Mouse (Mus musculus) liver, embryonic 14.5 days (tissue): ENCODE data around the gene Hist2h3b. TPM values are rescaled to one million over a fixed set of nuclear protein-coding genes. Genes with fewer than 3 reads are reported as not detected.
"Not testable (repeated sequence)": the region's sequence is repeated elsewhere in the genome, so short reads cannot be mapped to it uniquely, and the experiment has no call there.

Experiments used
- ATAC-seq: fragments of 200-750 bp; cut with Nextera tagmentation; 2 replicates; pipeline ENCODE4 v1.8.0; 2017; ENCODE audit warnings: moderate number of reproducible peaks, mild to moderate bottlenecking, moderate library complexity; ENCODE audit not compliant: insufficient read depth
- DNase-seq, 3 experiments: peaks; one replicate each; pipeline ENCODE4 v3.0.0-alpha.2; 2012 to 2013; ENCODE audit warnings: low read depth in 3 of 3, low spot score in 3 of 3
- H3K27ac ChIP-seq: fragments of 300-500 bp; sonication (generic); 2 replicates; pipeline ENCODE4 v1.5.1; 2014; ENCODE audit warnings: moderate library complexity, mild to moderate bottlenecking, control low read depth, inconsistent platforms
- H3K27me3 ChIP-seq: fragments of 300-500 bp; sonication (generic); 2 replicates; pipeline ENCODE4 v1.6.1; 2014; ENCODE audit warnings: mild to moderate bottlenecking, low read length, moderate library complexity; ENCODE audit not compliant: control insufficient read depth, insufficient read depth
- H3K36me3 ChIP-seq: fragments of 300-500 bp; sonication (generic); replicated peaks from 2 replicates; pipeline ENCODE4 v1.6.1; 2014; ENCODE audit warnings: low read depth; ENCODE audit not compliant: control insufficient read depth, insufficient read depth
- H3K4me1 ChIP-seq, 2 experiments: fragments of 200-500 bp in 1 of 2; fragments of 300-500 bp in 1 of 2; sonication (generic) in 1 of 2; replicated peaks; 2 replicates each; pipeline ENCODE4 v1.6.1; 2012 to 2014; ENCODE audit warnings: antibody characterized with exemption in 1 of 2, inconsistent platforms in 1 of 2, low read length in 1 of 2; ENCODE audit not compliant: control insufficient read depth in 2 of 2, insufficient read depth in 2 of 2
- H3K4me2 ChIP-seq: fragments of 300-500 bp; sonication (generic); 2 replicates; pipeline ENCODE4 v1.6.1; 2014; ENCODE audit warnings: low read depth, mild to moderate bottlenecking, control low read depth, moderate library complexity
- H3K4me3 ChIP-seq, 2 experiments: fragments of 200-500 bp in 1 of 2; fragments of 300-500 bp in 1 of 2; sonication (generic) in 1 of 2; 2 replicates each; pipeline ENCODE4 v1.5.1; 2012 to 2014; ENCODE audit warnings: low read depth in 2 of 2, low read length in 2 of 2, mild to moderate bottlenecking in 2 of 2, control low read depth in 1 of 2, inconsistent platforms in 1 of 2, moderate library complexity in 1 of 2; ENCODE audit not compliant: insufficient read depth in 1 of 2
- H3K9ac ChIP-seq: fragments of 300-500 bp; sonication (generic); replicated peaks from 2 replicates; pipeline ENCODE4 v1.6.1; 2014; ENCODE audit warnings: mild to moderate bottlenecking, control low read depth, moderate library complexity
- H3K9me3 ChIP-seq: fragments of 300-500 bp; sonication (generic); 2 replicates; pipeline ENCODE4 v1.6.1; 2016; ENCODE audit warnings: low read length, mixed read lengths; ENCODE audit not compliant: control insufficient read depth
- CTCF ChIP-seq: IDR thresholded peaks from 2 replicates; pipeline ENCODE4 v1.5.1; 2016; ENCODE audit warnings: antibody characterized with exemption, low read depth, control low read depth
- EP300 ChIP-seq: IDR thresholded peaks from 2 replicates; pipeline ENCODE4 v1.6.1; 2016; ENCODE audit warnings: antibody characterized with exemption, low read depth
- WGBS: fragments of 180-500 bp; shearing (Covaris S2); extraction: QIAGEN DNeasy Blood & Tissue Kit; methylation state at CpG from one replicate; pipeline ENCODE4 v1.1.7; 2014; ENCODE audit not compliant: insufficient replicate concordance; 5-methylcytosine and 5-hydroxymethylcytosine counted together
- polyA plus RNA-seq, 2 experiments: library from polyadenylated mRNA; depleted of rRNA in 1 of 2; stranded (reverse) in 1 of 2; unstranded in 1 of 2; fragments of >200 nt; fragmentation: Nextera tagmentation in 1 of 2; extraction: Ambion mirVana in 1 of 2; gene quantifications; 2 replicates each; pipeline versions ENCODE4 v1.2.1 to v1.2.3; 2012 to 2014

The Hist2h3b gene
- polyA plus RNA-seq, 2 experiments: 68.0 to 100 TPM

DNA sequence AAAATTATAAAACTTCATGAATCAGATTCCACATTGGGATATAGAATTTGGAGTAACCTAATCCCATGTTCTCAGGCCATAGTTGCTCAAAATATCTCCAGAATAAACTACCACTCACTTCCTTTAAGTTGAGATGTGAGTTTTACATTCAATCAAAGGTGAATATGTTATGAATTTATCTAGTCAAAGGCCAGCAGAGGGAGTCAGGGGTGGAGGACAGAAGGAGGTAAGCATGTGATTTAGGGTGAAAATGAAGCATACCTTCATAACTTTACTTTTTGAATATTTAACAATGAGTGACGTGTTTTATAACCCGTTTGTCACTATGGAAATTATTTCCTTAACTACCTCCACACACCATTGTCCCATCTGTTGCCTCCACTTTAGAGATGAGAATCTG, 33.5 kb upstream of the Hist2h3b start:
- TF ChIP-seq EP300 (no peak), CTCF (no peak)
- Histone ChIP-seq H3K4me3 (no peak overlapping the region), H3K9ac (no peak overlapping the region; the same call in 1 of the 2 replicates), H3K27ac (no peak overlapping the region), H3K4me2 (no peak overlapping the region), H3K4me1 (peaks cover 0 to 11% of the 10 kb centered on the region in 2 experiments; a peak in 2 of 4 replicates), H3K27me3 (no peaks in the 10 kb centered on the region), H3K9me3 (no peaks in the 10 kb centered on the region), H3K36me3 (no peaks in the 10 kb centered on the region)
- ATAC-seq (no peak), DNase-seq (no peak)
- 69% methylated on average over 2 of the region's 2 CpGs for WGBS

- peak overlapping the region; percentile 23 for H3K27ac ChIP-seq
- ATAC-seq: no peak
- 0 out of 2 replicates have a peak overlapping the region, but pooled peaks have one; percentile 23 for H3K9ac ChIP-seq
- 68% methylated on average over 3 of the region's 3 CpGs for WGBS
- DNase-seq: no peak
- no peaks in the 10 kb centered on the region for H3K9me3 ChIP-seq
- H3K4me2 ChIP-seq: peak overlapping the region; percentile 92
- H3K27me3 ChIP-seq: no peaks in the 10 kb centered on the region
- H3K4me1 ChIP-seq: peaks cover 4 to 13% of the 10 kb centered on the region in 2 experiments
- H3K4me3 ChIP-seq: peak overlapping the region; percentile 15 to 73; a peak in 2 of 4 replicates
- TF ChIP-seq EP300 (no peak), CTCF (no peak)
- no peaks in the 10 kb centered on the region for H3K36me3 ChIP-seq
Measured at GRCm38 (mm10) chr3:96235836-96236235, 32.6 kb upstream of the Hist2h3b start.

DNA sequence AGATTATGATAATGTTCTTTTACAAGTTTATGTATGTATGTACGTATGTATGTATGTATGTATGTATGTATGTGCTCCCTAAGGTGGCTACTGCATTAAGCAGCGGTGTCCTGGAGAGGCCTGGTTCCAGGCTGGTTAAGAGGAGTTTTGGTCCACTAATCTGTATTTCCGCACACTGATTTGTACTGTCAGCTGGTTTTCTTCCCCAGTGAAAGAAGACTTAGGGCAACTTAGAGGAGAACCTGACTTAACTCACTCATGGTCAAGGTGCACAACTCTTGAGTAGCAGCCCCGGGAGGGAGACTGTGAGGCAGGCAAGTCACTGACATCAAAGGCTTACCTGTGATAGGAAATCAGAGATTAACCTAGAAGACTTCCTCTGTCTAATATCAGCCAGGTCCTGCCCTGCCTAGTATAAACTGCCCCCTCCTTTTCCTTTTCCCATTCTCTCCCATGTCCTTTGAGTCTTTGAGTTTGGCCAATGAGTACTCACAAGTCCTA, 31.6 kb upstream of the Hist2h3b start:
- Histone ChIP-seq H3K4me2 (peak overlapping the region; percentile 92), H3K4me1 (peaks cover 5 to 14% of the 10 kb centered on the region in 2 experiments), H3K27me3 (no peaks in the 10 kb centered on the region), H3K9ac (peak overlapping the region; percentile 95), H3K9me3 (no peaks in the 10 kb centered on the region), H3K27ac (peak overlapping the region; percentile 98), H3K4me3 (peak overlapping the region; percentile 55 to 73), H3K36me3 (no peaks in the 10 kb centered on the region)
- WGBS: 68% methylated on average over 4 of the region's 4 CpGs
- no peak for ATAC-seq
- no peak; the same call in 1 of the 2 replicates for TF ChIP-seq EP300
- no peak for TF ChIP-seq CTCF
- DNase-seq: no peak

GRCm38 (mm10) chr3:96237335-96237903, 31.0 kb upstream of the Hist2h3b start:
- 22% methylated on average over 7 of the region's 7 CpGs for WGBS
- TF ChIP-seq EP300: peak; percentile 41
- TF ChIP-seq CTCF: no peak
- H3K4me1 ChIP-seq: peaks cover 9 to 18% of the 10 kb centered on the region in 2 experiments
- no peaks in the 10 kb centered on the region for H3K9me3 ChIP-seq
- H3K36me3 ChIP-seq: no peaks in the 10 kb centered on the region
- DNase-seq (peak in 1 of 3 experiments; percentile 65), ATAC-seq (no peak)
- peak overlapping the region; percentile 95 for H3K9ac ChIP-seq
- H3K4me3 ChIP-seq: peak overlapping the region; percentile 55 to 73
- peak overlapping the region; percentile 92 for H3K4me2 ChIP-seq
- H3K27me3 ChIP-seq: no peaks in the 10 kb centered on the region
- H3K27ac ChIP-seq: peak overlapping the region; percentile 98

DNA sequence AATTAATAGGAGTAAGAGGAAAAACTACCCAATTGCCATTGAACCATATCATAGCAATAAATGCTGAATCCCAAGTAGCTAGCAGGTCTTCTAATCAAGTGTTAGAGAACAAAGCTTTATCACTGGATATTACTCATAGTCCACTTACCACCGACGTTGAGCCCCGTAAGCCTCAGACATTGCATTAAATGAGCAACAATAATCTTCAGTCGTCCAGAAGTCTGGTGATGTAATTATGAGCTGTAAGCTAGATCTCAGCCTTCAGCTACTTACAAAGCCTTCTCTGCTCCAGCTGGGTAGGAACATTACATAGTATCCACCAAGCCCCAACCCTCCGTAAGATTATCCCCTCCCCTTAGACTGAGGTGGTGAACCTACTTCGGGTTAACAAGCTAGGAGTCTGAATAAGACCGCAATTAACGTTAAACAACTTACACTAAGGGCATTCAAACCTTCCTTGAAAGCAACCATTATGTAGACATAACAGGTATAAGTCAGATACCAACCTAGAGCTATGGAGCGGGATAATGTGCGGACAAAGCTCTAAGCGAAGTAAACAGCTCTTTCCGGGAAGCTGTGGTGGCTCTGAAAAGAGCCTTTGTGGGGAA, 30.4 kb upstream of the Hist2h3b start:
- Histone ChIP-seq H3K27ac (peak overlapping the region; percentile 98), H3K4me2 (peak overlapping the region; percentile 92), H3K9me3 (no peaks in the 10 kb centered on the region), H3K4me3 (peak overlapping the region; percentile 55 to 73), H3K27me3 (no peaks in the 10 kb centered on the region), H3K9ac (peak overlapping the region; percentile 95), H3K4me1 (peaks cover 9 to 19% of the 10 kb centered on the region in 2 experiments), H3K36me3 (no peaks in the 10 kb centered on the region)
- no peak for TF ChIP-seq CTCF
- TF ChIP-seq EP300: 0 out of 2 replicates have a peak, but pooled peaks have one; percentile 1
- DNase-seq (peak in 2 of 3 experiments; percentile 61 to 76), ATAC-seq (peak; percentile 0; the same call in 1 of the 2 replicates)
- WGBS: under 1% methylated on average over 12 of the region's 12 CpGs

DNA sequence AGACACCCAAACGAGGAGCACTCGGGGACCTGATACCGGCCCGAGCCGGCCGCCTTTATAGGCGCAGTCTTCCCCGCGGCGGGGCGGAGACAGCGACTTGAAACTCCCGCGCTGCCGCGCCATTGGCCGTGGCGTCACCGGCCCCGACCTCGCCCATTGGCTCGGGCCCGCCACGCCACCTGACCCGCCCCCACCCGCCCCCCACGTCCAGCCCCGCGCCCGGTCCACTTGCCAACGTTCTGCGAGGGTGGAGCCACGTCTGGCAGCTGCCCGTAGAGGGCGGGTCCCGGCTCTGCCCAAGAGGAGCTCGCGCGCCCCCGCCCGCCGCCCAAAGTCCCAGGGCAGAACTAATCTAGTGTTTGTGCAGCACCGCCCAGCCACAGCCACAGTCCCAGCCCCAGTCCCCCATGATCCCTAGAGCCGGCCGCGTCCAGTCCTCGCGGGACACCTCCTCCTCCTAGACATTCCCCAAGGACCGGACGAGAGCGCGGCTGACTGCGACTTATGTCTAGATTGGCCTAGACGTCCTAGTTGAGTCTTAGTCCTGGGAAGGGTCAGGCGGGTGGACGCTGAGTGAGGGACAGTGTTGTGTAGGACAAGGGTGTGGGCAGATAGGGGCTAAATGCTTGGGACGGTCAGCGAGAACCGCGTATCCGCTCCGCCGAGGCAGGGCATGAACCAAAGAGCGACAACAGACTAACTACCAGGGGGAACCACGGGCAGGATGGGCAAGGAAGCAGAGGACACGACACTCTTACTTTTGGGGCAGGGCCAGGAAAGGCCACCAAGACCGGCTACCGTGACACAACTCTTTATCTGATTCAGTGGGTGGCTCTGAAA, 29.3 kb upstream of the Hist2h3b start, which contains the start of gene Hist2h3c2:
Hist2h3c2 (minus strand) TSS at position 174 of the 840 bp plus-strand sequence.
- H3K27ac ChIP-seq: peak within 1 kb of the TSS; percentile 98
- not testable (repeated sequence) for H3K9me3 ChIP-seq, H3K27me3 ChIP-seq, DNase-seq, H3K36me3 ChIP-seq
- under 1% methylated on average over 19 of the region's 68 CpGs for WGBS
- ATAC-seq: peak; percentile 78
- peak within 1 kb of the TSS; percentile 92 for H3K4me2 ChIP-seq
- H3K4me3 ChIP-seq: peak within 1 kb of the TSS; percentile 57 to 73
- peaks cover 20 to 31% of the 10 kb centered on the region in 2 experiments for H3K4me1 ChIP-seq
- peak within 1 kb of the TSS; percentile 95 for H3K9ac ChIP-seq
